Mouse (Mus musculus) stomach, postnatal 0 days (tissue): ENCODE measurements around the gene Naaladl2. TPM values are rescaled to one million over a fixed set of nuclear protein-coding genes. Genes with fewer than 3 reads are reported as not detected.
A peak's percentile ranks its signal among the peaks of the same experiment; 100 is the strongest.

Experiments
- ATAC-seq: fragments of 200-750 bp; cut with Nextera tagmentation; 2 replicates; pipeline ENCODE4 v1.8.0; 2017; ENCODE audit not compliant: low FRiP score, low TSS enrichment
- DNase-seq: peaks from one replicate; pipeline ENCODE4 v3.0.0-alpha.2; 2016; ENCODE audit warnings: low spot score
- H3K27ac ChIP-seq: fragments of 300-500 bp; sonication (generic); replicated peaks from 2 replicates; pipeline ENCODE4 v1.5.1; 2014; ENCODE audit warnings: mild to moderate bottlenecking, control low read depth
- H3K27me3 ChIP-seq: fragments of 300-500 bp; sonication (generic); 2 replicates; pipeline ENCODE4 v1.6.1; 2014; ENCODE audit warnings: low read length; ENCODE audit not compliant: control insufficient read depth, insufficient read depth
- H3K36me3 ChIP-seq: fragments of 300-500 bp; sonication (generic); 2 replicates; pipeline ENCODE4 v1.6.1; 2014; ENCODE audit warnings: low read length, mixed read lengths; ENCODE audit not compliant: control insufficient read depth, insufficient read depth
- H3K4me1 ChIP-seq: fragments of 300-500 bp; sonication (generic); replicated peaks from 2 replicates; pipeline ENCODE4 v1.6.1; 2014; ENCODE audit warnings: antibody characterized with exemption; ENCODE audit not compliant: control insufficient read depth, insufficient read depth
- H3K4me2 ChIP-seq: fragments of 300-500 bp; sonication (generic); replicated peaks from 2 replicates; pipeline ENCODE4 v1.6.1; 2014; ENCODE audit warnings: low read depth, mild to moderate bottlenecking, control low read depth, moderate library complexity
- H3K4me3 ChIP-seq: fragments of 300-500 bp; sonication (generic); 2 replicates; pipeline ENCODE4 v1.5.1; 2014; ENCODE audit warnings: low read depth, low read length, control low read depth
- H3K9ac ChIP-seq: fragments of 300-500 bp; sonication (generic); 2 replicates; pipeline ENCODE4 v1.6.1; 2014; ENCODE audit warnings: mild to moderate bottlenecking, low read length, control low read depth, mixed read lengths
- H3K9me3 ChIP-seq: fragments of 300-500 bp; sonication (generic); 2 replicates; pipeline ENCODE4 v1.6.1; 2016; ENCODE audit warnings: low read length; ENCODE audit not compliant: control insufficient read depth
- CTCF ChIP-seq: IDR thresholded peaks from 2 replicates; pipeline ENCODE4 v1.5.1; 2016; ENCODE audit warnings: antibody characterized with exemption, low read depth, mild to moderate bottlenecking, moderate library complexity
- EP300 ChIP-seq: optimal IDR thresholded peaks from 2 replicates; pipeline ENCODE3; 2016; ENCODE audit warnings: antibody characterized with exemption
- WGBS: fragments of 180-500 bp; shearing (Covaris S2); extraction: QIAGEN DNeasy Blood & Tissue Kit; methylation state at CpG from one replicate; pipeline ENCODE4 v1.1.7; 2014; 5-methylcytosine and 5-hydroxymethylcytosine counted together
- polyA plus RNA-seq: library from polyadenylated mRNA; unstranded; fragments of >200 nt; fragmentation: Nextera tagmentation; extraction: Ambion mirVana; gene quantifications from 2 replicates; pipeline ENCODE4 v1.2.1, GENCODE M21; 2015

Gene Naaladl2
- polyA plus RNA-seq, 1 experiment from 2014 or later, result 5.9 TPM

- H3K4me2 ChIP-seq, result no peak overlapping the region
- H3K36me3 ChIP-seq, result no peaks in the 10 kb centered on the region
- no peak for ATAC-seq
- H3K27ac ChIP-seq, result no peak overlapping the region
- TF ChIP-seq EP300 (no peak), CTCF (no peak)
- no peaks in the 10 kb centered on the region for H3K27me3 ChIP-seq
- H3K4me1 ChIP-seq, result no peaks in the 10 kb centered on the region
- no peak for DNase-seq
- H3K9me3 ChIP-seq, result no peaks in the 10 kb centered on the region
- WGBS, result 82% methylated on average over 1 of the region's 1 CpGs
- no peak overlapping the region for H3K9ac ChIP-seq
- H3K4me3 ChIP-seq, result no peak overlapping the region
Observed at GRCm38 (mm10) chr3:24556617-24557016, 587.4 kb downstream of the Naaladl2 start.

GRCm38 (mm10) chr3:24553701-24554100 is 590.4 kb downstream of the Naaladl2 start:
- 80% methylated on average over 5 of the region's 5 CpGs for WGBS

GRCm38 (mm10) chr3:24552631-24553030 is 591.4 kb downstream of the Naaladl2 start:
- Histone ChIP-seq H3K9me3 (no peaks in the 10 kb centered on the region), H3K4me1 (no peaks in the 10 kb centered on the region), H3K9ac (no peak overlapping the region), H3K36me3 (no peaks in the 10 kb centered on the region), H3K4me2 (no peak overlapping the region), H3K4me3 (no peak overlapping the region), H3K27ac (no peak overlapping the region), H3K27me3 (no peaks in the 10 kb centered on the region)
- DNase-seq (no peak), ATAC-seq (no peak)
- no peak for TF ChIP-seq CTCF
- no peak for TF ChIP-seq EP300
- WGBS, result 62% methylated on average over 2 of the region's 2 CpGs

More at GRCm38 (mm10) chr3:24553701-24554100, 590.4 kb downstream of the Naaladl2 start:
- Histone ChIP-seq H3K9ac (no peak overlapping the region), H3K27ac (no peak overlapping the region), H3K36me3 (no peaks in the 10 kb centered on the region), H3K4me1 (no peaks in the 10 kb centered on the region), H3K4me3 (no peak overlapping the region), H3K27me3 (no peaks in the 10 kb centered on the region), H3K4me2 (no peak overlapping the region), H3K9me3 (no peaks in the 10 kb centered on the region)
- DNase-seq, result no peak
- ATAC-seq, result no peak
- TF ChIP-seq CTCF (peak; percentile 27), EP300 (no peak)

- 94% methylated on average over 3 of the region's 3 CpGs for WGBS
- Histone ChIP-seq H3K36me3 (no peaks in the 10 kb centered on the region), H3K9ac (no peak overlapping the region)
Observed at GRCm38 (mm10) chr3:24533775-24534458, 610.1 kb downstream of the Naaladl2 start.

GRCm38 (mm10) chr3:24514918-24515317 is 629.1 kb downstream of the Naaladl2 start:
- H3K4me2 ChIP-seq, result no peak overlapping the region
- TF ChIP-seq CTCF, result no peak
- DNase-seq (no peak), ATAC-seq (no peak)
- no peaks in the 10 kb centered on the region for H3K27me3 ChIP-seq
- H3K4me1 ChIP-seq, result no peaks in the 10 kb centered on the region
- no peak overlapping the region for H3K4me3 ChIP-seq
- H3K36me3 ChIP-seq, result no peaks in the 10 kb centered on the region
- H3K9me3 ChIP-seq, result no peaks in the 10 kb centered on the region
- H3K27ac ChIP-seq, result no peak overlapping the region
- no peak overlapping the region for H3K9ac ChIP-seq
- WGBS, result 45% methylated on average over 1 of the region's 1 CpGs

More at GRCm38 (mm10) chr3:24533775-24534458, 610.1 kb downstream of the Naaladl2 start:
- H3K4me2 ChIP-seq, result no peak overlapping the region
- ATAC-seq (no peak), DNase-seq (no peak)
- H3K4me1 ChIP-seq, result no peaks in the 10 kb centered on the region
- H3K27me3 ChIP-seq, result no peaks in the 10 kb centered on the region
- TF ChIP-seq EP300, result no peak
- no peak for TF ChIP-seq CTCF
- no peak overlapping the region for H3K27ac ChIP-seq
- no peak overlapping the region for H3K4me3 ChIP-seq
- no peaks in the 10 kb centered on the region for H3K9me3 ChIP-seq

- ATAC-seq (peak; percentile 80), DNase-seq (no peak)
- Histone ChIP-seq H3K4me3 (no peak overlapping the region), H3K27me3 (no peaks in the 10 kb centered on the region), H3K4me2 (no peak overlapping the region), H3K9ac (no peak overlapping the region), H3K4me1 (no peaks in the 10 kb centered on the region), H3K27ac (no peak overlapping the region), H3K9me3 (no peaks in the 10 kb centered on the region), H3K36me3 (no peaks in the 10 kb centered on the region)
- TF ChIP-seq CTCF (no peak), EP300 (no peak)
- WGBS, result 46% methylated on average over 4 of the region's 4 CpGs
Observed at GRCm38 (mm10) chr3:24486456-24487112, 657.5 kb downstream of the Naaladl2 start.
